14 mouse cellular contexts compared by ENCODE assay signal in genomic region chr16:49016620-49017332, GRCm38 (mm10). TPM values are rescaled to one million over a fixed set of nuclear protein-coding genes. Genes with fewer than 3 reads are reported as not detected.
DNase-seq lines count a peak whose midpoint lies in the region; ATAC-seq lines count a peak whose summit lies in the region.
"Had no signal": no experiment of that assay in that cellular context is flagged by ENCODE, and none has a peak within 500 bp of the region (broad histone marks: within the 10 kb centered on the region; RNA-seq: fewer than 3 reads in every experiment).

No protein-coding gene starts in this region.

- H3K4me3 ChIP-seq in hindbrain, embryonic 11.5 days (ENCODE audit: low read depth, low read length), result no peak overlapping the region
- no peak overlapping the region for H3K4me3 ChIP-seq in hindbrain, embryonic 12.5 days
- H3K4me3 ChIP-seq in midbrain, embryonic 11.5 days (ENCODE audit: low read depth, low read length), result no peak overlapping the region
- no peak overlapping the region for H3K4me3 ChIP-seq in midbrain, embryonic 10.5 days
- H3K4me3 ChIP-seq: liver, embryonic 13.5 days; neural tube, embryonic 12.5 days had no signal

- H3K4me1 ChIP-seq in hindbrain, embryonic 11.5 days (replicated peaks; ENCODE audit: control insufficient read depth, insufficient read depth, low read length), result no peaks in the 10 kb centered on the region
- H3K4me1 ChIP-seq in hindbrain, embryonic 12.5 days, result no peaks in the 10 kb centered on the region
- H3K4me1 ChIP-seq in midbrain, embryonic 11.5 days (ENCODE audit: control insufficient read depth, insufficient read depth, low read length), result no peaks in the 10 kb centered on the region
- no peaks in the 10 kb centered on the region for H3K4me1 ChIP-seq in midbrain, embryonic 10.5 days
- H3K4me1 ChIP-seq: liver, embryonic 13.5 days; neural tube, embryonic 12.5 days had no signal

- no peak overlapping the region for H3K27ac ChIP-seq in hindbrain, embryonic 11.5 days (ENCODE audit: low read depth, low read length)
- H3K27ac ChIP-seq in hindbrain, embryonic 12.5 days, result no peak overlapping the region
- no peak overlapping the region for H3K27ac ChIP-seq in midbrain, embryonic 11.5 days (ENCODE audit: low read depth, low read length)
- no peak overlapping the region for H3K27ac ChIP-seq in midbrain, embryonic 10.5 days (replicated peaks)
- H3K27ac ChIP-seq: liver, embryonic 13.5 days; neural tube, embryonic 12.5 days had no signal

- H3K9me3 ChIP-seq in hindbrain, embryonic 11.5 days (ENCODE audit: control insufficient read depth, low read length), result no peaks in the 10 kb centered on the region
- H3K9me3 ChIP-seq in hindbrain, embryonic 12.5 days (replicated peaks), result no peaks in the 10 kb centered on the region
- H3K9me3 ChIP-seq in midbrain, embryonic 11.5 days (ENCODE audit: control insufficient read depth, low read length), result no peaks in the 10 kb centered on the region
- H3K9me3 ChIP-seq in midbrain, embryonic 10.5 days (replicated peaks), result no peaks in the 10 kb centered on the region
- H3K9me3 ChIP-seq: liver, embryonic 13.5 days; neural tube, embryonic 12.5 days had no signal

- H3K4me2 ChIP-seq in hindbrain, embryonic 11.5 days (replicated peaks; ENCODE audit: low read depth, low read length), result no peak overlapping the region
- H3K4me2 ChIP-seq in hindbrain, embryonic 12.5 days (replicated peaks), result no peak overlapping the region
- H3K4me2 ChIP-seq in midbrain, embryonic 11.5 days, result no peak overlapping the region
- H3K4me2 ChIP-seq: liver, embryonic 13.5 days; neural tube, embryonic 12.5 days had no signal

- no peak for ATAC-seq in hindbrain, embryonic 11.5 days (ENCODE audit: low FRiP score)
- ATAC-seq in hindbrain, embryonic 12.5 days (ENCODE audit: low FRiP score), result no peak
- peak; percentile 42; the same call in 1 of the 2 replicates for ATAC-seq in midbrain, embryonic 11.5 days (ENCODE audit: low FRiP score)

- WGBS in hindbrain, embryonic 11.5 days, result 78% methylated on average over 5 of the region's 5 CpGs
- WGBS in hindbrain, embryonic 12.5 days, result 84% methylated on average over 5 of the region's 5 CpGs
- WGBS in midbrain, embryonic 11.5 days, result 82% methylated on average over 5 of the region's 5 CpGs
- WGBS in midbrain, embryonic 10.5 days, result 78% methylated on average over 5 of the region's 5 CpGs

- no peak overlapping the region for H3K9ac ChIP-seq in hindbrain, embryonic 11.5 days (ENCODE audit: low read depth, low read length)
- no peak overlapping the region for H3K9ac ChIP-seq in hindbrain, embryonic 12.5 days
- H3K9ac ChIP-seq in midbrain, embryonic 11.5 days (ENCODE audit: low read length), result no peak overlapping the region
- H3K9ac ChIP-seq: liver, embryonic 13.5 days; neural tube, embryonic 12.5 days had no signal

- no peaks in the 10 kb centered on the region for H3K27me3 ChIP-seq in hindbrain, embryonic 11.5 days (ENCODE audit: control insufficient read depth, insufficient read depth, low read length)
- H3K27me3 ChIP-seq in hindbrain, embryonic 12.5 days, result no peaks in the 10 kb centered on the region
- no peaks in the 10 kb centered on the region for H3K27me3 ChIP-seq in midbrain, embryonic 11.5 days (ENCODE audit: control insufficient read depth, insufficient read depth, low read length)
- H3K27me3 ChIP-seq in midbrain, embryonic 10.5 days (ENCODE audit: low read depth, poor library complexity, severe bottlenecking), result no peaks in the 10 kb centered on the region
- H3K27me3 ChIP-seq: liver, embryonic 13.5 days; neural tube, embryonic 12.5 days had no signal

- no peaks in the 10 kb centered on the region for H3K36me3 ChIP-seq in hindbrain, embryonic 11.5 days (ENCODE audit: control insufficient read depth, insufficient read depth, low read length)
- peaks cover 11% of the 10 kb centered on the region for H3K36me3 ChIP-seq in hindbrain, embryonic 12.5 days
- H3K36me3 ChIP-seq in midbrain, embryonic 11.5 days (ENCODE audit: control insufficient read depth, insufficient read depth, low read length), result peaks cover 8% of the 10 kb centered on the region; the same call in 1 of the 2 replicates
- H3K36me3 ChIP-seq in midbrain, embryonic 10.5 days, result peaks cover 86% of the 10 kb centered on the region

- peak; percentile 18 for DNase-seq in hindbrain, embryonic 11.5 days (ENCODE audit: low spot score)
- DNase-seq in midbrain, embryonic 11.5 days (ENCODE audit: low spot score, missing footprints), result peak; percentile 83
- no peak for DNase-seq in midbrain, embryonic 10.5 days (ENCODE audit: low spot score)
- peak; percentile 26 for DNase-seq in ZHBTc4 (ENCODE audit: low read depth, low spot score)
- peak; percentile 40 for DNase-seq in naive thymus-derived CD4-positive, alpha-beta T cell, adult 2 months (ENCODE audit: low read depth)
- DNase-seq in testis, postnatal 10 days (ENCODE audit: low spot score), result no peak
- DNase-seq in ovary, postnatal 14 days (ENCODE audit: low spot score), result no peak
- DNase-seq: cerebellum, adult 9-11 months; kidney, adult 8-10 months; liver, embryonic 13.5 days had no signal

RNA-seq across cellular contexts. Expression of gene Cip2a, which starts 22.8 kb away (rescaled TPM):
- polyA plus RNA-seq in hindbrain, embryonic 11.5 days (2014; fragmentation: Nextera tagmentation; extraction: Ambion mirVana), result 44.3 and 44.5 TPM in 2 replicates
- polyA plus RNA-seq in hindbrain, embryonic 12.5 days (2016; fragmentation: Nextera tagmentation; extraction: Ambion mirVana), result 27.2 and 27.9 TPM in 2 replicates
- polyA plus RNA-seq in midbrain, embryonic 11.5 days (2014; fragmentation: Nextera tagmentation; extraction: Ambion mirVana), result 55.0 and 57.7 TPM in 2 replicates
- polyA plus RNA-seq in midbrain, embryonic 10.5 days (2016; fragmentation: Nextera tagmentation; extraction: Ambion mirVana), result 47.0 and 47.2 TPM in 2 replicates

RNA-seq across cellular contexts. Expression of gene Dzip3, which starts 22.8 kb away (rescaled TPM):
- polyA plus RNA-seq in hindbrain, embryonic 11.5 days (2014; fragmentation: Nextera tagmentation; extraction: Ambion mirVana), result 52.4 and 57.5 TPM in 2 replicates
- polyA plus RNA-seq in hindbrain, embryonic 12.5 days (2016; fragmentation: Nextera tagmentation; extraction: Ambion mirVana), result 44.9 and 56.1 TPM in 2 replicates
- 52.0 and 60.4 TPM in 2 replicates for polyA plus RNA-seq in midbrain, embryonic 11.5 days (2014; fragmentation: Nextera tagmentation; extraction: Ambion mirVana)
- 31.9 and 38.0 TPM in 2 replicates for polyA plus RNA-seq in midbrain, embryonic 10.5 days (2016; fragmentation: Nextera tagmentation; extraction: Ambion mirVana)

RNA-seq across cellular contexts. Expression of gene Myh15, which starts 40.5 kb away (rescaled TPM):
- polyA plus RNA-seq in hindbrain, embryonic 11.5 days (2014; fragmentation: Nextera tagmentation; extraction: Ambion mirVana), result 0.03 TPM in 1 of 2 replicates, not detected in the other
- polyA plus RNA-seq in hindbrain, embryonic 12.5 days (2016; fragmentation: Nextera tagmentation; extraction: Ambion mirVana), result not detected in 2 replicates
- polyA plus RNA-seq in midbrain, embryonic 11.5 days (2014; fragmentation: Nextera tagmentation; extraction: Ambion mirVana), result 0.03 TPM in 1 of 2 replicates, not detected in the other
- polyA plus RNA-seq in midbrain, embryonic 10.5 days (2016; fragmentation: Nextera tagmentation; extraction: Ambion mirVana), result 0.02 TPM in 1 of 2 replicates, not detected in the other
- polyA plus RNA-seq: gonadal fat pad, adult 2 months; liver, embryonic 13.5 days; stomach, embryonic 14.5 days had no signal

Comparison
In these comparisons a context has a peak if more than half of its experiments do, and no peak if none do; other contexts are left out.
1. DNase-seq: peak in hindbrain, embryonic 11.5 days (single experiment), midbrain, embryonic 11.5 days (single experiment), ZHBTc4 (single experiment) and naive thymus-derived CD4-positive, alpha-beta T cell, adult 2 months (single experiment); none in midbrain, embryonic 10.5 days (single experiment), testis, postnatal 10 days (single experiment) and ovary, postnatal 14 days (single experiment).